Mouse (Mus musculus) heart, postnatal 25 days (tissue): ENCODE measurements around the gene Hectd4. TPM values are rescaled to one million over a fixed set of nuclear protein-coding genes. Genes with fewer than 3 reads are reported as not detected.
"Not testable (repeated sequence)": the region's sequence is repeated elsewhere in the genome, so short reads cannot be mapped to it uniquely, and the experiment has no call there.

ENCODE experiments used
- DNase-seq: peaks from one replicate; pipeline ENCODE4 v3.0.0; 2022; ENCODE audit warnings: low spot score
- intact Hi-C: fragments of 180-260 bp; cut with DNase I; formaldehyde crosslinking; loops from one replicate; pipeline ENCODE4 v1.15.1; 2025
- total RNA-seq, 2 experiments: library from RNA; stranded (reverse); gene quantifications; 2 replicates each; pipeline ENCODE4 v1.2.3; 2021

The Hectd4 gene
- total RNA-seq, 2 experiments from 2014 or later, result 19.3 to 23.0 TPM

DNA sequence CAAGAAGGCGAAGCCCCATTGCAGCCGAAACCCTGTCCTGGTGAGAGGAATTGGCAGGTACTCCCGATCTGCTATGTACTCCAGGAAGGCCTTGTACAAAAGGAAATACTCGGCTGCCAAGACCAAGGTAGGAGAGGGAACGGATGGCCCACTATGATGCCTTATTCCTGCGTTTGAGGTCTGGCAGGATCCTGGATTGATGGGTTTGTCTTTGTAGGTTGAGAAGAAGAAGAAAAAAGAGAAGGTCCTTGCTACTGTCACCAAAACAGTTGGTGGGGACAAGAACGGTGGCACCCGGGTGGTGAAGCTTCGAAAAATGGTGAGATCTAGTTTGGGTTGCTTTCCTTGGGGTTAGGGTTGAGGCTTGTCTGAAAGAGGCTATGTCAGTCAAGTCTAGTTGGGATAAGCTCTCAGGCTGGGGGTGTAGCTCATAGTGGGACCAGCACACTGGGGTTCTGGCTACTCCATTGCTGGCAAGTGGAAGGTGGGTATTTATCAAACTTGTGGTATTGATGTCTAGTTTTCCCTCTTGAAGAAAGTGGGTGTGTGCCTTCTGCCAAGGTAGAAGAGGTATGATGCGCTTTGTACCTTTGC is 14.4 kb upstream of the Hectd4 start:
- intact Hi-C loops, DNase-seq: not testable (repeated sequence)

GRCm38 (mm10) chr5:121206540-121206939 is 13.5 kb upstream of the Hectd4 start:
- DNase-seq, result no peak
- intact Hi-C loops, result no loop called here

DNA sequence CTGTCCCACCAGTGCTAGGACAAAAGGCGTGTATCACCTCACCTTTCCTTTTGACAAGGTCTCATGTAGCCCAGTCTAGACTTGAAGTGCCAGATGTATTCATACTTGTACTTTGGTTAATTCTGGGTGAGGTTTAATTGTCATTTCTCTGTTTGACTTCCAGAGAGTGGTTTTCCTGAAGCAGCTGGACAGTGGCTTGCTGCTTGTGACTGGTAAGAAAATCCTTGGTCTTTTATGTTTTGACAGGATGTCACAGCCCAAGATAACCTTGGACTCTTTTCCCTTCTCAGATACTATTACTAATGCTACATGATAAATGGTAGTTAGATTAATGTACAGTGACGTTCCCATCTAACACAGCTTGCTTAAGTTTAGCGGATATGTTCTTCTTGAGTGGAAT is 13.0 kb upstream of the Hectd4 start:
- intact Hi-C loops, result no loop called here
- DNase-seq, result no peak

- no peak for DNase-seq
- intact Hi-C loops, result no loop called here
Measured at GRCm38 (mm10) chr5:121209755-121210600, 10.0 kb upstream of the Hectd4 start.

GRCm38 (mm10) chr5:121210601-121210924 is 9.5 kb upstream of the Hectd4 start:
- intact Hi-C loops, result no loop called here
- DNase-seq, result no peak

GRCm38 (mm10) chr5:121212108-121212507 is 7.9 kb upstream of the Hectd4 start:
- intact Hi-C loops, result no loop called here

DNA sequence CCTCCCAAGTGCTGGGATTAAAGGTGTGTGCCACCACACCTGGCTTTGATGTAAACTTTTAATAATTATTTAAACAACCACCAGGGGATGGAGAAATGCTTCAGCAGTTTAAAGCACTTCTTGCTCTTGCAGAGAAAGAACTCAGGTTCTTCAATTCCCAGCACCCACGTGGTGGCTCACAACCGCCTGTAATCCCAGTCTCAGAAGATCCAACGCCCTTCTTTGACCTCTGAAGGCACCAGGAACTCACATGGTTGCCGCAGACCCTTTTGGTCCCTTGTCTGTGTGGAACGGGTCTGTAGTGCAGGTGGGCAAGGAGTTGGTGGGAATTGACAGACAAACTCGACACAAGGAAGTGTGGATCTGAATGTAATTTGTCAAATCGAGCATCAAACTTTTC is 5.3 kb upstream of the Hectd4 start:
- DNase-seq, result no peak
- intact Hi-C loops, result loop anchor here (1.0 to 5.0 kb wide), 3 partner anchors 53 to 183 kb away; partner anchors contain the start of gene Naa25

More at GRCm38 (mm10) chr5:121212108-121212507, 7.9 kb upstream of the Hectd4 start:
- DNase-seq, result no peak

- intact Hi-C loops, result loop anchor here (1.0 to 5.0 kb wide), 3 partner anchors 52 to 182 kb away; partner anchors contain the start of gene Naa25
- no peak for DNase-seq
Measured at GRCm38 (mm10) chr5:121215380-121216125, 4.5 kb upstream of the Hectd4 start.

DNA sequence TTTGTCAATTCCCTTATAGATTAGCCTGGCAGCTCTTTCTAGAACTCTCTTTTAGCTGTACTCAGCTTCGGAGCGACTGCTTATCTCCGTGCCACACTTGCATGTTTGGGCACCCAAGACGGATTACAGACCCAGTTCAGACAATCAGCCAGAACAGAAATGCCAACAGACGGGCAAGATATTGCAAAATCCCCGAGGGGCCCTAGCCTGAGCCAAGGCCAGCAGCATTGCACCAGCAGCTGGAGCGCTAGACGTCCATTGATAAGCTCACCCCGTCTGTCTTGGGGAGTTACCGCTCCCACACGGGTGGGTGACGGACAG is 3.9 kb upstream of the Hectd4 start:
- intact Hi-C loops, result loop anchor here (5.0 kb wide), 2 partner anchors 161 to 181 kb away; partner anchors contain the start of gene Naa25
- DNase-seq, result no peak

- intact Hi-C loops, result loop anchor here (5.0 kb wide), 2 partner anchors 161 to 181 kb away; partner anchors contain the start of gene Naa25
- not testable (repeated sequence) for DNase-seq
Measured at GRCm38 (mm10) chr5:121216584-121217312, 3.3 kb upstream of the Hectd4 start.

- intact Hi-C loops, result loop anchor here (5.0 kb wide), 2 partner anchors 160 to 180 kb away; partner anchors contain the start of gene Naa25
Measured at GRCm38 (mm10) chr5:121217313-121217634, 2.7 kb upstream of the Hectd4 start.

GRCm38 (mm10) chr5:121219190-121219589 is 829 bp upstream of the Hectd4 start:
- no peak for DNase-seq
- intact Hi-C loops, result loop anchor here (5.0 kb wide), 2 partner anchors 158 to 178 kb away; partner anchors contain the start of gene Naa25

More at GRCm38 (mm10) chr5:121217313-121217634, 2.7 kb upstream of the Hectd4 start:
- no peak for DNase-seq

GRCm38 (mm10) chr5:121220732-121221301 is 798 bp downstream of the Hectd4 start:
- DNase-seq, result no peak
- intact Hi-C loops, result no loop called here

DNA sequence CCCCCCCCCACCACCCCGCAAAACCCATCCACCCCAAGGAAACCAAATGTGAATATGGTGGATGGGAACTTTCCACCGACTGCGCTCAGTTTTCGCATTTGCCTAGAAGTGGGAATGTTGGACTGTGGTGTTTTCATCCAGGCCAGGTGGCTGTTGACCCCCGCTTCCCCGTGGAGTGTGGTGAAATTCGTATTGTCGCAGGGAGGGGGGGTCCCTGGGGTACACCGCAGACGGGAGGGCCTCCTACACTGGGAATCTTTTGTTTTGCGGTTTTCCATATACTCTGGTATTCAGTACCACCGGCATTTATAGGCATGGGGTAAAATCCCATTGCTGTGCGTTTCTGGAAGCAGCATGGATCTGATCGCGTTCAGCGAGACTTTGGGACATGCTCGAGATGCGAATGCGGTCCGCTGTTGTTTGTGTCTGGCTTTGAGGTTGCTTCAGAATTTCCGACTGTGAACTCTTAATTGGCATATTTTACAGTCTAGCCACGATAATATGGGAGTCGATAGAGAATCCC is 1.4 kb downstream of the Hectd4 start:
- no peak for DNase-seq
- intact Hi-C loops, result no loop called here

- intact Hi-C loops, DNase-seq: not testable (repeated sequence)
Measured at GRCm38 (mm10) chr5:121224020-121224419, 4.0 kb downstream of the Hectd4 start.

DNA sequence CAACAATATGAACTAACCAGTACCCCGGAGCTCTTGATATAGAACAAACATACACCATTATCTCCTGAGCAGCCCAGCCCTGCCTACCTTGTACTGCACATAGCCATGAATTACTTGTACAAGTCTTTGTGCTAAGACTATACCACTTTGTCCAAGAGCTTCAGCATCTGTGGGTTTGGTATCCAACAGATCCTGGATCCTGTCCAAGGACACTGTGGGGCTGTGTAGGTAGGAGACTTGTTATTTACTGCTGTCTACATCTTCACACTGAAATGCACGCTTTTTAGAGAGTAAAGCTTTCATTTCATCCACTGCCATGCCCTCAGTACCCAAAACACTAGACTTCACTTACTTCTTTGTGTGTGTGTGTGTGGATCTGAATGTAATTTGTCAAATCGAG is 4.8 kb downstream of the Hectd4 start:
- intact Hi-C loops, result no loop called here
- no peak for DNase-seq

DNA sequence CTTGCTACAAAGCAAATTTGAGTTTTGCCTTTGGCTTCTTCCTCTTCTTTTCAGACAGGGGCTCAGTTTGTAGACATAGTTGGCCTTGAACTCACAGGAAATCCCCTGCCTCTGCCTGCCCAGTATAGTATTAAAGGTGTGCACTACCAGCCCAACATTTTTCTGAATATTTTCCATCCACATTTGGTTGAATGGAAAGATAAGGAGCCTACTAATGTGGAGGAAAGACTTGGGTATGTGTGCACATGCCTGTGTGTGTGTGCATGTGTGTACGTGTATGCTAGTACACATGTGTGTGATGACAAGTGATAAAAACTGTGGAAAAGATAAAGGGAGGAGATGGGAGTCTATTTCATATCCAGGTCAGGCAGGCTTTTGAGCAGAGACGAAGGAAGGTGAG is 5.8 kb downstream of the Hectd4 start:
- DNase-seq, result no peak
- intact Hi-C loops, result loop anchor here (2.0 kb wide), 1 partner anchor 15 kb away; no protein-coding TSS in a partner anchor

- no peak for DNase-seq
- intact Hi-C loops, result loop anchor here (2.0 kb wide), 1 partner anchor 14 kb away; no protein-coding TSS in a partner anchor
Measured at GRCm38 (mm10) chr5:121226406-121226805, 6.4 kb downstream of the Hectd4 start.

GRCm38 (mm10) chr5:121226845-121227244 is 6.8 kb downstream of the Hectd4 start:
- DNase-seq, result no peak
- intact Hi-C loops, result loop anchor here (2.0 kb wide), 1 partner anchor 14 kb away; no protein-coding TSS in a partner anchor
